Mouse (Mus musculus) B cell, adult 2 months (primary cell): ENCODE measurements around the gene Hemgn.

Source experiments
- DNase-seq, 2 experiments: peaks; one replicate each; pipeline ENCODE4 v3.0.0; 2022

The Hemgn gene

GRCm38 (mm10) chr4:46411489-46411888 is 1.8 kb downstream of the Hemgn start:
- DNase-seq = peak; percentile 56 to 63

- no peak for DNase-seq
Observed at GRCm38 (mm10) chr4:46410677-46411076, 2.6 kb downstream of the Hemgn start.

- no peak for DNase-seq
Observed at GRCm38 (mm10) chr4:46406966-46407703, 6.2 kb downstream of the Hemgn start.

GRCm38 (mm10) chr4:46404042-46404795 is 9.1 kb downstream of the Hemgn start:
- DNase-seq = peak; percentile 53 to 54

GRCm38 (mm10) chr4:46398839-46399238 is 14.5 kb downstream of the Hemgn start:
- DNase-seq = no peak

- no peak for DNase-seq
Observed at GRCm38 (mm10) chr4:46395736-46396135, 17.6 kb downstream of the Hemgn start.

GRCm38 (mm10) chr4:46394388-46394787 is 18.9 kb downstream of the Hemgn start:
- peak; percentile 38 to 39 for DNase-seq

GRCm38 (mm10) chr4:46390390-46390970 is 22.8 kb downstream of the Hemgn start:
- DNase-seq = peak; percentile 87 to 90

- DNase-seq = peak in 1 of 2 experiments; percentile 50
Observed at GRCm38 (mm10) chr4:46389612-46390341, 23.5 kb downstream of the Hemgn start.

- peak; percentile 92 to 94 for DNase-seq
Observed at GRCm38 (mm10) chr4:46389013-46389611, 24.2 kb downstream of the Hemgn start, which contains the start of gene Trmo. Trmo (minus strand) TSS chr4:46389437.

GRCm38 (mm10) chr4:46388556-46388955 is 24.8 kb downstream of the Hemgn start:
- DNase-seq = no peak

- peak; percentile 81 to 83 for DNase-seq
Observed at GRCm38 (mm10) chr4:46374869-46375368, 38.4 kb downstream of the Hemgn start.

GRCm38 (mm10) chr4:46374455-46374854 is 38.9 kb downstream of the Hemgn start:
- DNase-seq = peak; percentile 71 to 74

GRCm38 (mm10) chr4:46371030-46371429 is 42.3 kb downstream of the Hemgn start:
- DNase-seq = no peak

- no peak for DNase-seq
Observed at GRCm38 (mm10) chr4:46370406-46370805, 42.9 kb downstream of the Hemgn start.

GRCm38 (mm10) chr4:46369070-46369469 is 44.2 kb downstream of the Hemgn start:
- no peak for DNase-seq

GRCm38 (mm10) chr4:46367487-46367959 is 45.8 kb downstream of the Hemgn start:
- DNase-seq = no peak

- DNase-seq = no peak
Observed at GRCm38 (mm10) chr4:46364360-46364759, 48.9 kb downstream of the Hemgn start.

GRCm38 (mm10) chr4:46361258-46361657 is 52.0 kb downstream of the Hemgn start:
- DNase-seq = no peak

GRCm38 (mm10) chr4:46359539-46360253 is 53.6 kb downstream of the Hemgn start:
- DNase-seq = peak; percentile 32 to 42

- peak; percentile 81 to 83 for DNase-seq
Observed at GRCm38 (mm10) chr4:46356351-46357133, 56.8 kb downstream of the Hemgn start.
